Mouse (Mus musculus) CH12.LX (cell line): ENCODE data around the gene Gjb4.

Experiments
- CHD1 ChIP-seq: IDR thresholded peaks from 2 replicates; pipeline ENCODE4 v1.6.1; 2012; ENCODE audit warnings: low read depth, low read length, improper control_type of control experiment, inconsistent platforms
- CHD2 ChIP-seq: IDR thresholded peaks from 2 replicates; pipeline ENCODE4 v1.6.1; 2011; ENCODE audit warnings: low read length, improper control_type of control experiment
- CTCF ChIP-seq, 2 experiments: IDR thresholded peaks in 1 of 2; conservative IDR thresholded peaks in 1 of 2; 2 replicates each; pipeline ENCODE4 v1.5.1; 2011 to 2012; ENCODE audit warnings: low read depth in 2 of 2, low read length in 2 of 2, improper control_type of control experiment in 1 of 2, inconsistent platforms in 1 of 2, mild to moderate bottlenecking in 1 of 2, moderate library complexity in 1 of 2
- E2F4 ChIP-seq: IDR thresholded peaks from 2 replicates; pipeline ENCODE4 v1.6.1; 2011; ENCODE audit warnings: low read depth, low read length, improper control_type of control experiment; ENCODE audit not compliant: insufficient replicate concordance
- EP300 ChIP-seq: IDR thresholded peaks from 2 replicates; pipeline ENCODE4 v1.6.1; 2011; ENCODE audit warnings: low read length, improper control_type of control experiment
- ETS1 ChIP-seq: conservative IDR thresholded peaks from 2 replicates; pipeline ENCODE4 v1.6.1; 2012; ENCODE audit warnings: low read depth, mild to moderate bottlenecking, inconsistent platforms, low read length, improper control_type of control experiment, moderate library complexity
- IRF4 ChIP-seq: IDR thresholded peaks from 2 replicates; pipeline ENCODE4 v1.6.1; 2014; ENCODE audit warnings: low read depth, mild to moderate bottlenecking, inconsistent platforms, low read length, improper control_type of control experiment
- JUND ChIP-seq: conservative IDR thresholded peaks from 2 replicates; pipeline ENCODE4 v1.6.1; 2011; ENCODE audit warnings: low read depth, low read length, improper control_type of control experiment
- MXI1 ChIP-seq: IDR thresholded peaks from 2 replicates; pipeline ENCODE4 v1.6.1; 2011; ENCODE audit warnings: mild to moderate bottlenecking, low read depth, low read length, improper control_type of control experiment
- POLR2A ChIP-seq: IDR thresholded peaks from 2 replicates; pipeline ENCODE4 v1.6.1; 2011; ENCODE audit warnings: low read depth, mild to moderate bottlenecking, improper control_type of control experiment, low read length
- POLR2AphosphoS2 ChIP-seq: IDR thresholded peaks from 2 replicates; pipeline ENCODE4 v1.6.1; 2011; ENCODE audit warnings: low read depth, low read length, improper control_type of control experiment
- UBTF ChIP-seq: IDR thresholded peaks from 2 replicates; pipeline ENCODE4 v1.6.1; 2012; ENCODE audit warnings: low read depth, mild to moderate bottlenecking, inconsistent platforms, low read length, improper control_type of control experiment, moderate library complexity
- ZMIZ1 ChIP-seq: IDR thresholded peaks from 2 replicates; pipeline ENCODE4 v1.6.1; 2012; ENCODE audit warnings: low read depth, mild to moderate bottlenecking, inconsistent platforms, low read length, improper control_type of control experiment
- ZNF384 ChIP-seq: IDR thresholded peaks from 2 replicates; pipeline ENCODE4 v1.6.1; 2012; ENCODE audit warnings: low read depth, low read length, improper control_type of control experiment, inconsistent platforms

GRCm38 (mm10) chr4:127373491-127373890, 19.6 kb upstream of the Gjb4 start:
- TF ChIP-seq CTCF (conservative IDR thresholded peaks at IDR 0.05 in 1 of 2, IDR thresholded peaks at IDR 0.05 in 1 of 2; ENCODE audit: low read depth in 2 of 2, low read length in 2 of 2) (no peak), ETS1 (no peak), ZNF384 (no peak), ZMIZ1 (no peak), JUND (no peak), POLR2A (no peak), CHD2 (no peak), UBTF (no peak), IRF4 (no peak), MXI1 (no peak), POLR2AphosphoS2 (no peak), EP300 (no peak), E2F4 (no peak), CHD1 (no peak)
